Mouse (Mus musculus) midbrain, embryonic 13.5 days (tissue): ENCODE data around the gene Capn7. TPM values are rescaled to one million over a fixed set of nuclear protein-coding genes. Genes with fewer than 3 reads are reported as not detected.

Experiments used
- ATAC-seq: fragments of 200-750 bp; cut with Nextera tagmentation; 2 replicates; pipeline ENCODE4 v1.8.0; 2017; ENCODE audit warnings: mild to moderate bottlenecking, moderate TSS enrichment, moderate library complexity
- H3K27ac ChIP-seq: fragments of 300-500 bp; sonication (generic); 2 replicates; pipeline ENCODE4 v1.5.1; 2015; ENCODE audit warnings: inconsistent platforms, mild to moderate bottlenecking, moderate library complexity
- H3K27me3 ChIP-seq: fragments of 300-500 bp; sonication (generic); 2 replicates; pipeline ENCODE4 v1.6.1; 2015; ENCODE audit warnings: mild to moderate bottlenecking, inconsistent platforms
- H3K36me3 ChIP-seq: fragments of 300-500 bp; sonication (generic); 2 replicates; pipeline ENCODE4 v1.6.1; 2015; ENCODE audit warnings: mild to moderate bottlenecking, inconsistent platforms
- H3K4me1 ChIP-seq: fragments of 300-500 bp; sonication (generic); replicated peaks from 2 replicates; pipeline ENCODE4 v1.6.1; 2015; ENCODE audit warnings: inconsistent platforms
- H3K4me2 ChIP-seq: fragments of 300-500 bp; sonication (generic); replicated peaks from 2 replicates; pipeline ENCODE4 v1.6.1; 2015; ENCODE audit warnings: moderate library complexity, mild to moderate bottlenecking, inconsistent platforms
- H3K4me3 ChIP-seq: fragments of 300-500 bp; sonication (generic); replicated peaks from 2 replicates; pipeline ENCODE4 v1.5.1; 2015; ENCODE audit warnings: mild to moderate bottlenecking, inconsistent platforms
- H3K9ac ChIP-seq: fragments of 300-500 bp; sonication (generic); replicated peaks from 2 replicates; pipeline ENCODE4 v1.6.1; 2015; ENCODE audit warnings: mild to moderate bottlenecking, inconsistent platforms
- H3K9me3 ChIP-seq: fragments of 300-500 bp; sonication (generic); 2 replicates; pipeline ENCODE4 v1.6.1; 2016; ENCODE audit warnings: mild to moderate bottlenecking, inconsistent platforms
- WGBS: fragments of 180-500 bp; shearing (Covaris S2); methylation state at CpG from one replicate; pipeline ENCODE4 v1.1.7; 2015; 5-methylcytosine and 5-hydroxymethylcytosine counted together
- polyA plus RNA-seq: library from polyadenylated mRNA; unstranded; fragments of >200 nt; fragmentation: Nextera tagmentation; extraction: Ambion mirVana; gene quantifications from 2 replicates; pipeline ENCODE4 v1.2.1, GENCODE M21; 2015

The Capn7 gene
- polyA plus RNA-seq = 66.3 and 69.7 TPM in 2 replicates

DNA sequence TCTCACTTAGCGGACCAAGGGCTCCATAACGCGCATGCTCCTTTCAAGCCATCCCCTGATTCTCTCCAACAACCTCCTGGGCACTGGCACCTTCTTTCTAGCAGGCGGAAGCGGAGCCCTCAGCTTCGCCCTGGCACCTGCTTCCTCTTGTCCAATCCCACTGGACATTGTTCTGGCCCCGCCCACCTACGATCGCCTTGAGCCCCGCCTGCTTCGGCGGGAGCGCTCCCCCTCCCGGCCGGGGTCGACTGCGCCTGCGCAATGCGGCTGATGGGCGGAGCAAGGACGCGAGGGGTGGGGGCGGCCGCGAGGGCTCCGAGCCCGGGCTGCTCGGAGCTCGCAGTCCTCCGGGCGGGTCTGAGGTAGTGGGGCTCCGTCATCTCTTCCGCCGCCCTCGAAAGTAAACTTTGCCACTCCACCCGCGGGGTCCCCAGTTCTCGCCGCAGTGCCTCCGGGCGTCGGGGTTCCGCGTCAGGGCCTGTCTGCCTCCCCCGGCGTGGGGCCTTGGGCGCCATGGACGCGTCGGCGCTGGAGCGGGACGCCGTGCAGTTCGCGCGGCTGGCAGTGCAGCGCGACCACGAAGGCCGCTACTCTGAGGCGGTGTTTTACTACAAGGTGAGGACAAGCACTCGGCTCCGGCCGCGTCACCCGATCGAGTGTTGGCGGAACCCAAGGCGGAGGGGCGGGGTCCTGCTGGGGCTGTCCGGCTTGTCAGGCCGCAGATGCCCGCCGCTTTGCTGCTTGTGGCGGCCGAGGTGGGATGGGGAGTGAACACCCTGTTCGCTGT, at the start of gene Capn7:
Gene Capn7 (plus strand): TSS at position 270 of the 787 bp plus-strand sequence.
- whole genome bisulfite sequencing = under 1% methylated on average over 78 of the region's 78 CpGs
- Histone ChIP-seq H3K4me3 (peak within 1 kb of the TSS; percentile 91), H3K4me2 (peak within 1 kb of the TSS; percentile 60), H3K27ac (peak within 1 kb of the TSS; percentile 95), H3K9ac (peak within 1 kb of the TSS; percentile 85), H3K27me3 (no peaks in the 10 kb centered on the region; the same call in 1 of the 2 replicates), H3K9me3 (no peaks in the 10 kb centered on the region), H3K4me1 (peaks cover 24% of the 10 kb centered on the region), H3K36me3 (peaks cover 9% of the 10 kb centered on the region)
- peak; percentile 98 for ATAC-seq

DNA sequence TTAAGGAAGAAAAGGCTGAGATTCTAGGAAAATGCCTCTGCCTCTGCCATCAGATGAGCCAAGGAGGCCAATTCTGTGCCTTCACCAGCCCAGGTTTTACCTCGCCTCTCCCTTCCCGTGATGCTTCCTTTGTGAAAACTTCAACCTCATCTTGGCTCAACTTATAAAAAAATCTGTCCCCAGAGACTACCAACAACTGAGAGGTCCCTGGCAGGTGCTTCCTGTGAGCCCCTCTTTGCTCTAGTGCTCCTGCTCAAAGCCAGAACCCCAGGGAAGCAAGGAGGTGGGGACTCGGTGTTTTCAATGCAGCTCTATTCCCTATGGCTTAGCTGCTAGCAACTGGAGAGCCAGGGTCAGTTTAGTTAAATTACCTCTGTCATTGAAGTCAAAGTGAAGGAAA, 23.2 kb upstream of the Capn7 start:
- no peaks in the 10 kb centered on the region for H3K9me3 ChIP-seq
- no peak overlapping the region for H3K4me3 ChIP-seq
- no peaks in the 10 kb centered on the region for H3K36me3 ChIP-seq
- no peak for ATAC-seq
- H3K4me1 ChIP-seq = no peaks in the 10 kb centered on the region
- no peak overlapping the region for H3K9ac ChIP-seq
- H3K4me2 ChIP-seq = no peak overlapping the region
- WGBS = 29% methylated on average over 3 of the region's 3 CpGs
- H3K27ac ChIP-seq = no peak overlapping the region
- no peaks in the 10 kb centered on the region for H3K27me3 ChIP-seq

DNA sequence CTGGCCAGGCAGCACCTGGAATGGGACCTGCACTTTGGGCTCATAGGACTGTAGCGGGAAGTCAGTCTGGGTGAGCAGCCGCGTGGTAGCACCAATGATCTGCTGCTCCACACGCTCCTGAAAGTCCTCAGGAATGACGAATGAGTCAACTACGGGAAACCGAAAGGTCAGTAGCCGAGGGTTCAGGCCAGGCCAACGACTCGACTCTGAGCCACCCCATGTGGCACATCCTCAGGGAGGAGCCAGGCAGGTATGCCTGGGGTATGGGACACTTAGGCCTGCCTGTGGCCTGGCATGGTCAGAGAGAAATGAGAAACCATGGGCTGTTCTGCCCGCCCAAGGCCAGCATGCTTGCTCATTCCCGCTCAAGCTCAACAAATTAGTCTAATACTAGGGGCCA, 19.8 kb upstream of the Capn7 start:
- no peaks in the 10 kb centered on the region for H3K27me3 ChIP-seq
- H3K4me1 ChIP-seq = no peaks in the 10 kb centered on the region
- no peak for ATAC-seq
- 90% methylated on average over 12 of the region's 12 CpGs for WGBS
- H3K4me2 ChIP-seq = no peak overlapping the region
- no peaks in the 10 kb centered on the region for H3K36me3 ChIP-seq
- H3K9me3 ChIP-seq = no peaks in the 10 kb centered on the region
- no peak overlapping the region for H3K27ac ChIP-seq
- H3K9ac ChIP-seq = no peak overlapping the region
- no peak overlapping the region for H3K4me3 ChIP-seq

DNA sequence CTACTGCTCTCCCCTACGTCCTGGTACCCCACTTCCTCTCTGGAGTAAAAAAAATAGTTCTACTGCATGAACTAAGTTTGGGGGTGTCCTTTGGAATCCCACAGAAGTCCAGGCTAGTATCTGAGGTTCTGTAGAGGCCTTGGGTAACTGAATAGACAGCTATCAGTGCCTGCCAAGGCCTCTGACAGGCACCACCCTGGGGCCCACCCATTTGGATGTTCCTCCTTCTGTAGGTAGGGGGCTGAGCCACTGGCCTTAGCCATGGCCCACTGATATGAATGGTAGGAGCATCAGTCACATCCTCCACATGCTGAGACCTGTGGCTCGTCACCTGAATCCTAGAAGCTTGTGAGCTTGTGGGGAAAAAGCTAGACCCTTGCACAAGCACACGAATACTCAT, 18.7 kb upstream of the Capn7 start:
- no peak for ATAC-seq
- 80% methylated on average over 3 of the region's 3 CpGs for WGBS
- Histone ChIP-seq H3K4me2 (no peak overlapping the region), H3K27ac (no peak overlapping the region), H3K9ac (no peak overlapping the region), H3K4me1 (no peaks in the 10 kb centered on the region), H3K36me3 (no peaks in the 10 kb centered on the region), H3K27me3 (no peaks in the 10 kb centered on the region), H3K4me3 (no peak overlapping the region), H3K9me3 (no peaks in the 10 kb centered on the region)

DNA sequence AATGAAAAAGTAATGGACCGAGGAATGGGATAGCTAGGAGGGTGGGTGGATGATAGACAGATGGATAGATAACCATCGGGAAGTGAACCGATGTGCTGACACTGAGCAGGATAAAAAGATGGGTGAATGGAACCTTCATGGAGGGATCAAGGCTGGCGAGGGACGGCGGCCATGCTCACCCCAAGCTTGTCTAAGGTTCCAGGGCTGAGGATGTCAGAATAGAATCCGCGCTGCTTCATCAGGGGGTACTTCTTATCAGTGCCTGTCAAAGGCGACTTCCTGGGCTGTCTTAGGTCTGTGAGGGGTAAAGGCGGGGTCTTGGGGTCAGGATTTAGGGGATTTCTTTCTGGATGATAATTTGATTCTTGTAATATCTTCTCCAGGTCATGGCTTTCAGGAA, 16.9 kb upstream of the Capn7 start:
- no peaks in the 10 kb centered on the region for H3K9me3 ChIP-seq
- H3K4me2 ChIP-seq = no peak overlapping the region
- 88% methylated on average over 10 of the region's 10 CpGs for WGBS
- no peak for ATAC-seq
- no peak overlapping the region for H3K4me3 ChIP-seq
- no peaks in the 10 kb centered on the region for H3K36me3 ChIP-seq
- H3K9ac ChIP-seq = no peak overlapping the region
- H3K27ac ChIP-seq = no peak overlapping the region
- H3K4me1 ChIP-seq = peaks cover 7% of the 10 kb centered on the region
- H3K27me3 ChIP-seq = no peaks in the 10 kb centered on the region

DNA sequence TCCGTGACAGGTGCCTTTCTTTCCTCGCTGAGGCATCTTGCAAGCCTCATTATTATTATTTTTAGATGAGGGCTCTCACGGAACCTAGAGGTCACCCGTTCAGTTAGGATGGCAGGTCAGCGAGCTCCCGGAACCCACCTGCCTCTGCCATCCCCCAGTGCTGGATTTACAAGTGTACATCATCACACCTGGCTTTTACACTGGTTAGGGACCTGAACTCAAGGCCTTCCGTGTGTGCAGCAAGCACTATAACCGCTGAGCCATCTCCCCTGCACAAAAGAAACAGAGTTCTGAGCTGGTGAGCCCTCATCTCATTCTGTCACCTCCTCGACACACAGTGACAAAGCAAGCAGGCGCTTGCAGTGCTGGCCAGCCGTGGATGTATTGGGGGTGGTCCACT, 15.3 kb upstream of the Capn7 start:
- Histone ChIP-seq H3K4me2 (no peak overlapping the region), H3K4me1 (peaks cover 7% of the 10 kb centered on the region), H3K27me3 (no peaks in the 10 kb centered on the region), H3K4me3 (no peak overlapping the region), H3K9ac (no peak overlapping the region), H3K36me3 (no peaks in the 10 kb centered on the region), H3K9me3 (no peaks in the 10 kb centered on the region), H3K27ac (no peak overlapping the region)
- ATAC-seq = no peak
- WGBS = 88% methylated on average over 11 of the region's 11 CpGs

DNA sequence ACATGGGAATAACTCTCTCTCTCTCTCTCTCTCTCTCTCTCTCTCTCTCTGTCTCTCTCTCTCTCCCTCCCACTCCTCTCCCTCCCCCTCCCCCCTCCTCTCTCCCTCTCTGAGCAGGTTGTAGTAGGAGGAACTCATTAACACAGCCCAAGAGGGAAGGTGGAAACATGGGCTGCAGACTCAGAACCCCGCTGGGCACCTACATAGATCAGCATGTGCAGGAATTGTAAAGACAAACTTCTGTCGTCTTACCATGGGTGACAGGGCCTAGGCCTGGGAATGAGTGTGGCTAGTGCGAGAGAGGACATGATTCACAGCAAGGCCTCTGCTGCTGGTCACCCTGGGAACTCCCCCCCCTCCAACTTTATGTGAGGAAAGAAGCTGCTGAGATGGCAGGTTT, 14.2 kb upstream of the Capn7 start:
- WGBS = 83% methylated on average over 3 of the region's 3 CpGs
- no peak overlapping the region for H3K27ac ChIP-seq
- H3K4me2 ChIP-seq = no peak overlapping the region
- no peak overlapping the region for H3K9ac ChIP-seq
- H3K36me3 ChIP-seq = no peaks in the 10 kb centered on the region
- H3K4me3 ChIP-seq = no peak overlapping the region
- peaks cover 7% of the 10 kb centered on the region for H3K4me1 ChIP-seq
- no peaks in the 10 kb centered on the region for H3K9me3 ChIP-seq
- H3K27me3 ChIP-seq = no peaks in the 10 kb centered on the region
- no peak for ATAC-seq

DNA sequence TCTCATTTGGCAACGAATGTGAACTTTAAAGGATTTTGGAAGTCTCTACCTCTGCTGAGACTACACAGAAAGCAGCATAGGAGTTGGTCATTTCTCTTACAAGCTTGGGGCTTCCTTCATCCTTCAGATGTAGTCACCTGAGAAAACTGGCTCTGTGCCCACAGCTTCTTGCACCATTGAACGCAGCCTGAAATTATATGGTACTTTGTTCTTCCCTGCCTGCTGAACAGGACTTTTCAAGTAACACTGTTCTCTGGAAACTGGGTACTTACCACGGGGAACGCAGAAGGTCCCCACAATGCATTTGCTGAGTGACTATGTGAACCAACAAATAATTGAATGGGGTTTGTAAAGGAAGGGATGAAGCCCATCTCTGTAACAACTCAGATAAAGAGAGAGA, 13.2 kb upstream of the Capn7 start:
- peak overlapping the region; percentile 58 for H3K4me2 ChIP-seq
- H3K27ac ChIP-seq = no peak overlapping the region
- ATAC-seq = no peak
- H3K4me3 ChIP-seq = no peak overlapping the region
- no peak overlapping the region for H3K9ac ChIP-seq
- peaks cover 7% of the 10 kb centered on the region for H3K4me1 ChIP-seq
- no peaks in the 10 kb centered on the region for H3K9me3 ChIP-seq
- 83% methylated on average over 4 of the region's 4 CpGs for WGBS
- H3K27me3 ChIP-seq = no peaks in the 10 kb centered on the region
- no peaks in the 10 kb centered on the region for H3K36me3 ChIP-seq

DNA sequence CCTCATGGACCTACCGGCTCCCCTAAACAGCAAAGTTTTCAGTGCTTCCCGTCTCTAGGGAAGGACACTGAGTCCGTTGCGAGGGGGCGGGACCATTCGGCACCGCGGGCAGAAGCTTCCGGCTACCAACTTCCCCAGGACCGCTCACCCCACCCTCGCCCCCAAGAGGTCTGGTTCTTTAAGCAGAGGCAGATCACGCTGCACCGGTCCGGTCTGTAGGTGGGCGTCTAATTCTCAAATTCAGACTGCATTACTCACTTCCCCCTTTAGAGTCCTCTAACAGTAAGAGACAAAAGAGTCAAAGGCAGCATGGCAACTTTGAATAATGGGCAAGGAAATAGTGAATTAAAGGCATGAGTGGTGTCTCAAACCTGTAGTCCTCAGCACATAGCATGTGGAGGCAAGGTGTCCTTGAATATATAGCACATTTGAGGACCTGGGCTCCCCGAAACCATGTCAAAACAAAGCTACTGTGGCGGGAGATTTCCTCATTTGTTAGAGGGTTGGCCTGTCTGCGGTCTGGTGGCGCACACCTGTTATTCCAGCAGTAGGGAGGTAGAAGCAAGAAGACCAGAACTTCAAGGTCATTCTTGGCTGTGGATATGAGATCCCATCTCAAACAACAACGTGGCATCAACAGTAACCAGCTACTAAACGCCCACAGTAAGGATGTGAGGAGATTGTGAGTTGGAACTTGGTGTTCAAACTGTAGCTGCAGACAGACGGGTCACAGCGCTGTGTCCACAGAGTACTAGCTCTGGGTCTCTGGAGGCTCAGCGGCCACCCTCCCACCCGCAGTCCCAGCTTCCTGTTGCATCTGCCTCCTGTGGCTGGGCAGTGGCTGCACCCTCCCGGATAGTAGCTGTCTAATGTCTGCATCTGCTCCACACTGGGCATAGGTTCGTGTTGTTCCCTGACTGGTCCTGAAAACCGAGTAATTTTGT, 12.3 kb upstream of the Capn7 start, which contains the start of gene Dnah1:
Gene Dnah1 (minus strand): TSS at position 48 of the 944 bp plus-strand sequence.
- no peaks in the 10 kb centered on the region for H3K27me3 ChIP-seq
- peak within 1 kb of the TSS; percentile 46 for H3K9ac ChIP-seq
- H3K4me1 ChIP-seq = peaks cover 7% of the 10 kb centered on the region
- no peaks in the 10 kb centered on the region for H3K9me3 ChIP-seq
- peak within 1 kb of the TSS; percentile 58 for H3K4me2 ChIP-seq
- no peaks in the 10 kb centered on the region for H3K36me3 ChIP-seq
- WGBS = 36% methylated on average over 28 of the region's 28 CpGs
- no peak for ATAC-seq
- no peak within 1 kb of the TSS for H3K27ac ChIP-seq
- H3K4me3 ChIP-seq = peak within 1 kb of the TSS; percentile 30

DNA sequence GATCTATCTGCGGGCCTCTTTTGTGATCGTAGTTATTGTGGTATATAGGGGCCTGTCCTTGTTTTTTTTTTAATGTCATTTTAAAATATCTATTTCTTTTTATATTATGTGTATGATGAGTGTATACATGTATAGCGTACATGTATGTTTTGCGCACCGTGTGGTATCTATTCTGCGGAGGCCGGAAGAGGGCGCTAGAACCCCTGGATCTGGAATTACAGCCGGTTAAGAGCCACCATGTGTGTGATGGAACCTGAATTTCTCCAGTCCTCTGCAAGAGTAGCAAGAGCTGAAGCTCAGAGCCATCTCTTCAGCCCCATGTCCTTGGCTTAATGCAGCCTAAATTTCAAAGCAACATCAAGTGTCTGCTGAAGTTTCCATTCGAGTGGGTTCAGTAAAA, 11.6 kb upstream of the Capn7 start:
- H3K36me3 ChIP-seq = no peaks in the 10 kb centered on the region
- H3K9ac ChIP-seq = no peak overlapping the region
- H3K4me2 ChIP-seq = no peak overlapping the region
- 68% methylated on average over 10 of the region's 10 CpGs for WGBS
- ATAC-seq = no peak
- H3K4me1 ChIP-seq = peaks cover 7% of the 10 kb centered on the region
- H3K27me3 ChIP-seq = 0 out of 2 replicates have a peak, but pooled peaks cover 4% of the 10 kb centered on the region
- H3K4me3 ChIP-seq = no peak overlapping the region
- H3K27ac ChIP-seq = no peak overlapping the region
- H3K9me3 ChIP-seq = no peaks in the 10 kb centered on the region

DNA sequence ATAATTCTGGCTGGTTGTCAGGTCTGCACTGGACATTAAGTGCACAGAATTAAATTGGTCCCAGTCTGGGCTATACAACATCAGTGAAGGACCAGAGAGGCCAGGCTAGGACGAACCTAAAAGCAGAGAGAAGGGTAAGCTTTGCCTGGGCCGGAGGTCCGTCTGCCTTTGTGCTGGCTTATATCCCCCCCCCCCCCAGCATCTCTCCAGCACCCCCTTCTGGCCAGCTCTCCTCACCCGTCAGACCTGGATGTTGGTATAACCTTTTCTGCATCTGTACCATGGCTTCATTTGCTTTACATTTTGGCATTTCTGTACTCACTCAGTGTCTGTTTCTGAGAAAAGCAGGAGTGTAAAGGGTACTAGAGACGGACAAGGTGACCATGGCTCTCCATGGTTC, 10.9 kb upstream of the Capn7 start:
- H3K4me2 ChIP-seq = no peak overlapping the region
- no peaks in the 10 kb centered on the region for H3K36me3 ChIP-seq
- no peak overlapping the region for H3K27ac ChIP-seq
- no peak overlapping the region for H3K9ac ChIP-seq
- H3K27me3 ChIP-seq = 0 out of 2 replicates have a peak, but pooled peaks cover 4% of the 10 kb centered on the region
- H3K4me3 ChIP-seq = no peak overlapping the region
- ATAC-seq = no peak
- 37% methylated on average over 5 of the region's 5 CpGs for WGBS
- peaks cover 7% of the 10 kb centered on the region for H3K4me1 ChIP-seq
- no peaks in the 10 kb centered on the region for H3K9me3 ChIP-seq

DNA sequence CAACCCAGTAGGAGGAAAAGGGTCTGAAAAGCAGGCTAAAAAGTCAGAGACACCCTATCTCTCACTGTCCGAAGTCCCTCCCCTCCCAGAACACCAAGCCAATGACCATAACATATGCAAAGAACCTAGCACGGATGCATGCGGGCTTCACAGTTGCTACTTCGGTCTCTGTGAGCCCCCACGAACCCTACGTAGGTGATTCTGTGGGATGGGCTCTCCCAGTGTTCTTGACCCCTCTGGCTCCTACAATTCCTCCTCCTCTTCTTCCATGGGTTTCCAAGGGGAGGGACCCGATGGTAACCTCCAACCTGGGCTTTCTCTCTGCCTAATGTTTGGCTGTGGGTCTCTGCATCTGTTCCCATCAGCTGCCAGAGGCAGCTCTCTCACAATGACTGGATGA, 9.7 kb upstream of the Capn7 start:
- H3K9ac ChIP-seq = no peak overlapping the region
- 87% methylated on average over 7 of the region's 7 CpGs for WGBS
- ATAC-seq = no peak
- H3K4me2 ChIP-seq = no peak overlapping the region
- H3K4me1 ChIP-seq = peaks cover 7% of the 10 kb centered on the region
- H3K4me3 ChIP-seq = no peak overlapping the region
- no peak overlapping the region for H3K27ac ChIP-seq
- no peaks in the 10 kb centered on the region for H3K36me3 ChIP-seq
- no peaks in the 10 kb centered on the region for H3K9me3 ChIP-seq
- peaks cover 8% of the 10 kb centered on the region; the same call in 1 of the 2 replicates for H3K27me3 ChIP-seq
